Mouse (Mus musculus) adrenal gland, postnatal 0 days (tissue): ENCODE data around the gene Apmap. TPM values are rescaled to one million over a fixed set of nuclear protein-coding genes. Genes with fewer than 3 reads are reported as not detected.

Experiments
- polyA plus RNA-seq: library from polyadenylated mRNA; unstranded; fragments of >200 nt; fragmentation: Nextera tagmentation; extraction: Ambion mirVana; gene quantifications from 2 replicates; pipeline ENCODE4 v1.2.1, GENCODE M21; 2015

Apmap gene
- polyA plus RNA-seq, result 51.0 and 71.6 TPM in 2 replicates

GRCm38 (mm10) chr2:150608087-150608799 is at the start of gene Apmap:
Apmap (minus strand) TSS chr2:150608567.

GRCm38 (mm10) chr2:150569847-150570590 is 38.3 kb downstream of the Apmap start, which contains the start of gene Cst7:
Cst7 (plus strand) TSS chr2:150570415.

Other genes starting within 250 kb of the Apmap start
- gene 3300002I08Rik, start 245.8 kb downstream of the Apmap start, polyA plus RNA-seq, result 6.6 and 8.4 TPM in 2 replicates
- gene Zfp442, start 157.1 kb downstream of the Apmap start, polyA plus RNA-seq, result 3.3 and 4.1 TPM in 2 replicates
- gene Zfp345, start 123.5 kb downstream of the Apmap start, polyA plus RNA-seq, result 0.46 and 0.49 TPM in 2 replicates
- 0.80 and 0.95 TPM in 2 replicates for gene Cst7, start 38.2 kb downstream of the Apmap start, polyA plus RNA-seq
- 4.5 and 6.2 TPM in 2 replicates for gene Acss1, start 59.9 kb upstream of the Apmap start, polyA plus RNA-seq
- not detected in 2 replicates for gene Vsx1, start 80.8 kb upstream of the Apmap start, polyA plus RNA-seq
- 8.9 TPM in 2 replicates for gene Entpd6, start 140.5 kb upstream of the Apmap start, polyA plus RNA-seq
- gene Pygb, start 178.2 kb upstream of the Apmap start, polyA plus RNA-seq, result 37.4 and 52.9 TPM in 2 replicates